Mouse (Mus musculus) kidney, embryonic 15.5 days (tissue): Measurements from ENCODE around the gene Gamt. TPM values are rescaled to one million over a fixed set of nuclear protein-coding genes. Genes with fewer than 3 reads are reported as not detected.

ENCODE experiments used
- ATAC-seq: fragments of 200-750 bp; cut with Nextera tagmentation; replicated peaks from 2 replicates; pipeline ENCODE4 v1.8.0; 2017; ENCODE audit warnings: moderate TSS enrichment; ENCODE audit not compliant: low FRiP score
- H3K27ac ChIP-seq: fragments of 300-500 bp; sonication (generic); 2 replicates; pipeline ENCODE4 v1.5.1; 2015; ENCODE audit warnings: mild to moderate bottlenecking, inconsistent platforms
- H3K27me3 ChIP-seq: fragments of 300-500 bp; sonication (generic); 2 replicates; pipeline ENCODE4 v1.6.1; 2015; ENCODE audit warnings: inconsistent platforms
- H3K36me3 ChIP-seq: fragments of 300-500 bp; sonication (generic); 2 replicates; pipeline ENCODE4 v1.6.1; 2015; ENCODE audit warnings: inconsistent platforms
- H3K4me1 ChIP-seq: fragments of 300-500 bp; sonication (generic); 2 replicates; pipeline ENCODE4 v1.6.1; 2015; ENCODE audit warnings: inconsistent platforms
- H3K4me2 ChIP-seq: fragments of 300-500 bp; sonication (generic); 2 replicates; pipeline ENCODE4 v1.6.1; 2015; ENCODE audit warnings: moderate library complexity, mild to moderate bottlenecking, inconsistent platforms
- H3K4me3 ChIP-seq: fragments of 300-500 bp; sonication (generic); replicated peaks from 2 replicates; pipeline ENCODE4 v1.5.1; 2015; ENCODE audit warnings: mild to moderate bottlenecking, inconsistent platforms
- H3K9ac ChIP-seq: fragments of 300-500 bp; sonication (generic); 2 replicates; pipeline ENCODE4 v1.6.1; 2015; ENCODE audit warnings: mild to moderate bottlenecking, inconsistent platforms
- H3K9me3 ChIP-seq: fragments of 300-500 bp; sonication (generic); replicated peaks from 2 replicates; pipeline ENCODE4 v1.6.1; 2016; ENCODE audit warnings: inconsistent platforms
- WGBS: fragments of 180-500 bp; shearing (Covaris S2); methylation state at CpG from one replicate; pipeline ENCODE4 v1.1.7; 2015; ENCODE audit warnings: mixed read lengths; 5-methylcytosine and 5-hydroxymethylcytosine counted together
- polyA plus RNA-seq: library from polyadenylated mRNA; unstranded; fragments of >200 nt; fragmentation: Nextera tagmentation; extraction: Ambion mirVana; gene quantifications from 2 replicates; pipeline ENCODE4 v1.2.1, GENCODE M21; 2015

The Gamt gene
- polyA plus RNA-seq, 1 experiment from 2014 or later, result 37.0 TPM

GRCm38 (mm10) chr10:80296824-80297223 lies 36.0 kb upstream of the Gamt start:
- no peak for ATAC-seq
- no peak overlapping the region for H3K27ac ChIP-seq
- WGBS, result 77% methylated on average over 5 of the region's 5 CpGs

GRCm38 (mm10) chr10:80295618-80296425 lies 35.0 kb upstream of the Gamt start, which contains the start of gene Apc2:
Apc2 (plus strand) TSS chr10:80295977.
- H3K27ac ChIP-seq, result peak within 1 kb of the TSS; percentile 68
- ATAC-seq, result peak; percentile 55
- peaks cover 20% of the 10 kb centered on the region for H3K36me3 ChIP-seq
- H3K27me3 ChIP-seq, result peaks cover 44% of the 10 kb centered on the region
- H3K4me3 ChIP-seq, result peak within 1 kb of the TSS; percentile 45
- 2% methylated on average over 26 of the region's 26 CpGs for WGBS
- peak within 1 kb of the TSS; percentile 49 for H3K9ac ChIP-seq
- H3K9me3 ChIP-seq, result no peaks in the 10 kb centered on the region
- H3K4me1 ChIP-seq, result peaks cover 52% of the 10 kb centered on the region
- peak within 1 kb of the TSS; percentile 76 for H3K4me2 ChIP-seq

More at GRCm38 (mm10) chr10:80296824-80297223, 36.0 kb upstream of the Gamt start:
- Histone ChIP-seq H3K36me3 (peaks cover 20% of the 10 kb centered on the region), H3K4me3 (no peak overlapping the region), H3K9me3 (no peaks in the 10 kb centered on the region), H3K4me2 (peak overlapping the region; percentile 76; the same call in 1 of the 2 replicates), H3K9ac (no peak overlapping the region), H3K4me1 (peaks cover 53% of the 10 kb centered on the region), H3K27me3 (peaks cover 54% of the 10 kb centered on the region)

- Histone ChIP-seq H3K9me3 (no peaks in the 10 kb centered on the region), H3K27ac (peak overlapping the region; percentile 68), H3K4me3 (peak overlapping the region; percentile 91; the same call in 1 of the 2 replicates), H3K27me3 (peaks cover 35% of the 10 kb centered on the region), H3K4me2 (no peak overlapping the region; the same call in 1 of the 2 replicates), H3K9ac (peak overlapping the region; percentile 49; the same call in 1 of the 2 replicates), H3K36me3 (peaks cover 20% of the 10 kb centered on the region), H3K4me1 (peaks cover 52% of the 10 kb centered on the region)
- 49% methylated on average over 7 of the region's 7 CpGs for WGBS
- no peak for ATAC-seq
Measured at GRCm38 (mm10) chr10:80294788-80295303, 34.0 kb upstream of the Gamt start.

GRCm38 (mm10) chr10:80294311-80294710 lies 33.5 kb upstream of the Gamt start:
- Histone ChIP-seq H3K9me3 (no peaks in the 10 kb centered on the region), H3K4me3 (peak overlapping the region; percentile 91), H3K4me2 (peak overlapping the region; percentile 79; the same call in 1 of the 2 replicates), H3K9ac (no peak overlapping the region; the same call in 1 of the 2 replicates), H3K36me3 (peaks cover 23% of the 10 kb centered on the region), H3K27me3 (peaks cover 29% of the 10 kb centered on the region), H3K4me1 (peaks cover 52% of the 10 kb centered on the region), H3K27ac (0 out of 2 replicates have a peak overlapping the region, but pooled peaks have one; percentile 68)
- 80% methylated on average over 4 of the region's 4 CpGs for WGBS
- ATAC-seq, result no peak

- no peaks in the 10 kb centered on the region for H3K9me3 ChIP-seq
- H3K27me3 ChIP-seq, result peaks cover 19% of the 10 kb centered on the region
- 24% methylated on average over 14 of the region's 14 CpGs for WGBS
- H3K9ac ChIP-seq, result peak overlapping the region; percentile 99
- H3K4me3 ChIP-seq, result peak overlapping the region; percentile 91
- peaks cover 43% of the 10 kb centered on the region for H3K4me1 ChIP-seq
- ATAC-seq, result no peak
- peak overlapping the region; percentile 79 for H3K4me2 ChIP-seq
- H3K27ac ChIP-seq, result peak overlapping the region; percentile 91
- H3K36me3 ChIP-seq, result peaks cover 33% of the 10 kb centered on the region
Measured at GRCm38 (mm10) chr10:80293325-80293724, 32.5 kb upstream of the Gamt start.

- Histone ChIP-seq H3K4me1 (peaks cover 43% of the 10 kb centered on the region), H3K4me3 (peak within 1 kb of the TSS; percentile 91), H3K27me3 (peaks cover 11% of the 10 kb centered on the region), H3K4me2 (peak within 1 kb of the TSS; percentile 79), H3K36me3 (peaks cover 39% of the 10 kb centered on the region), H3K9me3 (no peaks in the 10 kb centered on the region), H3K9ac (peak within 1 kb of the TSS; percentile 99), H3K27ac (peak within 1 kb of the TSS; percentile 91)
- under 1% methylated on average over 72 of the region's 72 CpGs for WGBS
- ATAC-seq, result peak; percentile 89
Measured at GRCm38 (mm10) chr10:80292251-80293146, 31.7 kb upstream of the Gamt start, which contains the start of gene Rps15. Rps15 (plus strand) TSS chr10:80292453.

- Histone ChIP-seq H3K4me3 (no peak overlapping the region), H3K9ac (no peak overlapping the region), H3K4me1 (peaks cover 18% of the 10 kb centered on the region), H3K36me3 (peaks cover 60% of the 10 kb centered on the region), H3K9me3 (no peaks in the 10 kb centered on the region), H3K27ac (no peak overlapping the region), H3K27me3 (no peaks in the 10 kb centered on the region), H3K4me2 (no peak overlapping the region)
- 66% methylated on average over 8 of the region's 8 CpGs for WGBS
- no peak for ATAC-seq
Measured at GRCm38 (mm10) chr10:80288657-80289056, 27.8 kb upstream of the Gamt start.

GRCm38 (mm10) chr10:80288097-80288496 lies 27.3 kb upstream of the Gamt start:
- peaks cover 60% of the 10 kb centered on the region for H3K36me3 ChIP-seq
- H3K27ac ChIP-seq, result no peak overlapping the region
- no peak for ATAC-seq
- no peak overlapping the region for H3K4me2 ChIP-seq
- no peak overlapping the region for H3K4me3 ChIP-seq
- WGBS, result 93% methylated on average over 12 of the region's 12 CpGs
- no peak overlapping the region for H3K9ac ChIP-seq
- H3K4me1 ChIP-seq, result peaks cover 13% of the 10 kb centered on the region
- H3K27me3 ChIP-seq, result no peaks in the 10 kb centered on the region
- no peaks in the 10 kb centered on the region for H3K9me3 ChIP-seq

- no peak overlapping the region for H3K4me3 ChIP-seq
- peaks cover 25% of the 10 kb centered on the region for H3K4me1 ChIP-seq
- no peak overlapping the region for H3K27ac ChIP-seq
- H3K9ac ChIP-seq, result no peak overlapping the region
- WGBS, result 72% methylated on average over 11 of the region's 15 CpGs
- H3K9me3 ChIP-seq, result no peaks in the 10 kb centered on the region
- no peak for ATAC-seq
- peaks cover 86% of the 10 kb centered on the region for H3K36me3 ChIP-seq
- no peaks in the 10 kb centered on the region for H3K27me3 ChIP-seq
- H3K4me2 ChIP-seq, result no peak overlapping the region
Measured at GRCm38 (mm10) chr10:80285222-80286070, 24.6 kb upstream of the Gamt start.

GRCm38 (mm10) chr10:80282481-80283441 lies 21.9 kb upstream of the Gamt start:
- no peaks in the 10 kb centered on the region for H3K27me3 ChIP-seq
- no peaks in the 10 kb centered on the region for H3K9me3 ChIP-seq
- no peak for ATAC-seq
- peaks cover 27% of the 10 kb centered on the region for H3K4me1 ChIP-seq
- no peak overlapping the region for H3K4me3 ChIP-seq
- peak overlapping the region; percentile 81 for H3K27ac ChIP-seq
- no peak overlapping the region for H3K4me2 ChIP-seq
- 87% methylated on average over 20 of the region's 20 CpGs for WGBS
- no peak overlapping the region for H3K9ac ChIP-seq
- H3K36me3 ChIP-seq, result peaks cover 96% of the 10 kb centered on the region
